Mouse (Mus musculus): ENCODE data around the gene Srd5a1. TPM values are rescaled to one million over a fixed set of nuclear protein-coding genes. Genes with fewer than 3 reads are reported as not detected.

The Srd5a1 gene
- total and polyA plus RNA-seq, 3 experiments: 7.7 to 10.5 TPM; not detected in 1

- no peak for DNase-seq (ENCODE audit: low read depth, low spot score)
- Histone ChIP-seq H3K9me3 (replicated peaks; ENCODE audit: insufficient read depth, low read length) (no peaks in the 10 kb centered on the region), H3K27ac (ENCODE audit: control insufficient read depth, low read depth, low read length) (peak overlapping the region; percentile 31), H3K79me2 (ENCODE audit: control insufficient read depth, insufficient read depth, low read length, poor library complexity) (peaks cover 3% of the 10 kb centered on the region; the same call in 1 of the 2 replicates), H3K27me3 (ENCODE audit: control insufficient read depth in 1 of 2, insufficient read depth in 2 of 2, low read length in 2 of 2) (no peaks in the 10 kb centered on the region), H3K9ac (ENCODE audit: control insufficient read depth, low read depth, low read length, poor library complexity, severe bottlenecking) (no peak overlapping the region), H3K4me3 (ENCODE audit: control insufficient read depth in 1 of 2, insufficient read depth in 1 of 2, low read depth in 2 of 2, low read length in 2 of 2) (no peak overlapping the region), H3K36me3 (ENCODE audit: control insufficient read depth in 1 of 2, insufficient read depth in 2 of 2, low read length in 2 of 2) (peaks cover 20 to 25% of the 10 kb centered on the region in 2 experiments), H3K4me1 (ENCODE audit: control insufficient read depth in 1 of 2, insufficient read depth in 2 of 2, low read length in 2 of 2) (peaks cover 2 to 17% of the 10 kb centered on the region in 2 experiments)
- TF ChIP-seq SMC3 (IDR thresholded peaks at IDR 0.05; ENCODE audit: low read depth, low read length) (no peak), MYC (IDR thresholded peaks at IDR 0.05; ENCODE audit: low read depth, low read length) (no peak), BHLHE40 (IDR thresholded peaks at IDR 0.05; ENCODE audit: borderline replicate concordance, low read depth, low read length) (no peak), MEF2A (IDR thresholded peaks at IDR 0.05; ENCODE audit: extremely low read depth, insufficient replicate concordance, low read depth, low read length, poor library complexity, severe bottlenecking) (no peak), HCFC1 (IDR thresholded peaks at IDR 0.05; ENCODE audit: low read depth, low read length) (no peak), JUND (IDR thresholded peaks at IDR 0.05; ENCODE audit: low read depth, low read length) (no peak), ETS1 (IDR thresholded peaks at IDR 0.05; ENCODE audit: low read depth, low read length) (no peak), MAZ (IDR thresholded peaks at IDR 0.05; ENCODE audit: low read depth, low read length) (no peak), ZNF384 (IDR thresholded peaks at IDR 0.05; ENCODE audit: low read depth, low read length) (no peak), POLR2AphosphoS2 (IDR thresholded peaks at IDR 0.05; ENCODE audit: low read length) (no peak), RAD21 (IDR thresholded peaks at IDR 0.05; ENCODE audit: low read depth, low read length) (no peak), POLR2AphosphoS5 (IDR thresholded peaks at IDR 0.05; ENCODE audit: borderline replicate concordance, low read depth, low read length) (no peak), POLR2A (IDR thresholded peaks at IDR 0.05; ENCODE audit: control insufficient read depth in 1 of 2, insufficient read depth in 1 of 2, low read depth in 1 of 2, low read length in 2 of 2, poor library complexity in 1 of 2) (no peak), CHD1 (IDR thresholded peaks at IDR 0.05; ENCODE audit: low read depth, low read length) (no peak), ZMIZ1 (IDR thresholded peaks at IDR 0.05; ENCODE audit: low read depth, low read length) (no peak)
Measured at GRCm38 (mm10) chr13:69633551-69633950, 22.3 kb upstream of the Srd5a1 start.

GRCm38 (mm10) chr13:69631659-69632058 lies 20.4 kb upstream of the Srd5a1 start:
- no peak for TF ChIP-seq USF2 (IDR thresholded peaks at IDR 0.05; ENCODE audit: borderline replicate concordance in 1 of 2, insufficient read depth in 1 of 2, low read depth in 1 of 2, low read length in 2 of 2)
- no peak for TF ChIP-seq SIN3A (IDR thresholded peaks at IDR 0.05; ENCODE audit: low read length)
- TF ChIP-seq ZC3H11A (IDR thresholded peaks at IDR 0.05; ENCODE audit: low read depth, low read length): no peak
- no peak for TF ChIP-seq ZNF384 (IDR thresholded peaks at IDR 0.05; ENCODE audit: low read depth, low read length)
- no peak for TF ChIP-seq HCFC1 (IDR thresholded peaks at IDR 0.05; ENCODE audit: low read depth, low read length)
- no peak overlapping the region for H3K9ac ChIP-seq (ENCODE audit: control insufficient read depth, low read depth, low read length, poor library complexity, severe bottlenecking)
- H3K27ac ChIP-seq (ENCODE audit: control insufficient read depth, low read depth, low read length): no peak overlapping the region
- H3K9me3 ChIP-seq (replicated peaks; ENCODE audit: insufficient read depth, low read length): no peaks in the 10 kb centered on the region
- H3K4me1 ChIP-seq (ENCODE audit: control insufficient read depth in 1 of 2, insufficient read depth in 2 of 2, low read length in 2 of 2): peaks cover 5 to 17% of the 10 kb centered on the region in 2 experiments
- peaks cover 3% of the 10 kb centered on the region; the same call in 1 of the 2 replicates for H3K79me2 ChIP-seq (ENCODE audit: control insufficient read depth, insufficient read depth, low read length, poor library complexity)
- H3K27me3 ChIP-seq (ENCODE audit: control insufficient read depth in 1 of 2, insufficient read depth in 2 of 2, low read length in 2 of 2): no peaks in the 10 kb centered on the region
- no peak for DNase-seq (ENCODE audit: low read depth, low spot score)
- H3K4me3 ChIP-seq (ENCODE audit: control insufficient read depth in 1 of 2, insufficient read depth in 1 of 2, low read depth in 2 of 2, low read length in 2 of 2): no peak overlapping the region
- H3K36me3 ChIP-seq (ENCODE audit: control insufficient read depth in 1 of 2, insufficient read depth in 2 of 2, low read length in 2 of 2): peaks cover 20 to 39% of the 10 kb centered on the region in 2 experiments
